Mouse (Mus musculus): ENCODE results near the gene Snd1. TPM values are rescaled to one million over a fixed set of nuclear protein-coding genes. Genes with fewer than 3 reads are reported as not detected.
A peak's percentile ranks its signal among the peaks of the same experiment; 100 is the strongest.

Snd1 gene
- polyA plus RNA-seq, 1 experiment, result 155 TPM

GRCm38 (mm10) chr6:28981966-28982701 lies 507.2 kb downstream of the Snd1 start:
- peaks cover 37% of the 10 kb centered on the region for H3K27me3 ChIP-seq (ENCODE audit: control insufficient read depth, insufficient read depth, insufficient read length)
- no peaks in the 10 kb centered on the region for H3K79me3 ChIP-seq (ENCODE audit: low read depth)
- H3K4me3 ChIP-seq (ENCODE audit: insufficient read depth, poor library complexity, severe bottlenecking), result no peak overlapping the region

GRCm38 (mm10) chr6:28982817-28983216 lies 507.9 kb downstream of the Snd1 start:
- H3K79me2 ChIP-seq (ENCODE audit: control insufficient read depth, insufficient read depth), result no peaks in the 10 kb centered on the region
- no peaks in the 10 kb centered on the region for H3K79me3 ChIP-seq (ENCODE audit: low read depth)
- no peaks in the 10 kb centered on the region for H3K36me3 ChIP-seq (ENCODE audit: control insufficient read depth, insufficient read depth)
- TF ChIP-seq CEBPB (IDR thresholded peaks at IDR 0.05; ENCODE audit: low read depth) (no peak), CTCF (IDR thresholded peaks at IDR 0.05; ENCODE audit: control insufficient read depth, insufficient read depth, insufficient read length) (no peak), FOSL1 (IDR thresholded peaks at IDR 0.05; ENCODE audit: insufficient read depth, low read length, poor library complexity, severe bottlenecking) (no peak), MYOG (IDR thresholded peaks at IDR 0.05; ENCODE audit: control insufficient read depth, extremely low read depth, insufficient read length) (no peak), MAX (IDR thresholded peaks at IDR 0.05) (no peak), USF1 (IDR thresholded peaks at IDR 0.05; ENCODE audit: low read depth) (no peak), MYOD1 (IDR thresholded peaks at IDR 0.05; ENCODE audit: control insufficient read depth, insufficient read length, low read depth) (no peak)
- H3K4me3 ChIP-seq (ENCODE audit: insufficient read depth, poor library complexity, severe bottlenecking), result no peak overlapping the region
- peaks cover 42% of the 10 kb centered on the region for H3K27me3 ChIP-seq (ENCODE audit: control insufficient read depth, insufficient read depth, insufficient read length)
- no peak overlapping the region for H3ac ChIP-seq (ENCODE audit: control insufficient read depth, insufficient read length, low read depth)

More at GRCm38 (mm10) chr6:28981966-28982701, 507.2 kb downstream of the Snd1 start:
- no peak for TF ChIP-seq CEBPB (IDR thresholded peaks at IDR 0.05; ENCODE audit: low read depth)
- peak; percentile 12 for TF ChIP-seq MYOD1 (IDR thresholded peaks at IDR 0.05; ENCODE audit: control insufficient read depth, insufficient read length, low read depth)
- Histone ChIP-seq H3K36me3 (ENCODE audit: control insufficient read depth, insufficient read depth) (no peaks in the 10 kb centered on the region), H3K79me2 (ENCODE audit: control insufficient read depth, insufficient read depth) (no peaks in the 10 kb centered on the region), H3ac (ENCODE audit: control insufficient read depth, insufficient read length, low read depth) (no peak overlapping the region)

Other genes starting within 250 kb of the Snd1 start
- gene Zfp800, start 77.1 kb upstream of the Snd1 start, polyA plus RNA-seq (2012; fragmentation: generic; extraction: Trizol), result 2.5 TPM
- 203 TPM for gene Arf5, start 51.6 kb upstream of the Snd1 start, polyA plus RNA-seq (2012; fragmentation: generic; extraction: Trizol)
- gene Fscn3, start 47.4 kb upstream of the Snd1 start, polyA plus RNA-seq (2012; fragmentation: generic; extraction: Trizol), result not detected
- gene Gcc1, start 46.7 kb upstream of the Snd1 start, polyA plus RNA-seq (2012; fragmentation: generic; extraction: Trizol), result 4.7 TPM
- not detected for gene Pax4, start 25.8 kb upstream of the Snd1 start, polyA plus RNA-seq (2012; fragmentation: generic; extraction: Trizol)

Data from C2C12 (cell line).